In the genomic region with DNA sequence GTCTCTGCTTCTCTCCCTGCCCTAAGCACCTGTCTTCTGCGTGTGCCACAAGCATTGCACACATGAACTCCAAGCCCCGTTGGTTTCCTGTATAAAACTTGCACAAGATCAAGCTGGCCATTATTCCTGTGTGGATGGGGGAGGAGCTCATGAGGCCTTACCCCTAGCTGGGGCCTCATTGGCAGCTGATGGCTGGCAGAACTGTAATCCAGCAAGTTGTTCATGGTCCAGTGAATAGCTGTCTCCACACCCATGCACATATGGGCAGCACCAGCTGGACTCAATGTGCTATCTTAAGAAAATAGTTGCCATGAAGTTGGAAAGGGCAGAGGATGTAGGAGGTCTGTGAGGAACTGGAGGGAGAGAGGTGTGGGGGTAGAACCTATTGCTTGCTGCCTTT, we compare ENCODE assay signal across 16 mouse cellular contexts.
DNase-seq lines count a peak whose midpoint lies in the region; ATAC-seq and TF ChIP-seq lines count a peak whose summit lies in the region.
"Had no signal": no experiment of that assay in that cellular context is flagged by ENCODE, and none has a peak within 500 bp of the region (broad histone marks: within the 10 kb centered on the region; RNA-seq: fewer than 3 reads in every experiment).

No protein-coding gene starts in this region.

- TF ChIP-seq CTCF in midbrain, postnatal 0 days (IDR thresholded peaks at IDR 0.05) = no peak

- no peak overlapping the region for H3K4me2 ChIP-seq in forebrain, embryonic 13.5 days
- H3K4me2 ChIP-seq in kidney, embryonic 14.5 days (replicated peaks; ENCODE audit: low read depth, low read length) = no peak overlapping the region
- H3K4me2 ChIP-seq in midbrain, postnatal 0 days (ENCODE audit: low read depth, low read length, poor library complexity, severe bottlenecking) = no peak overlapping the region
- no peak overlapping the region for H3K4me2 ChIP-seq in midbrain, embryonic 11.5 days
- H3K4me2 ChIP-seq: liver, embryonic 11.5 days had no signal

- no peaks in the 10 kb centered on the region for H3K27me3 ChIP-seq in forebrain, embryonic 13.5 days
- H3K27me3 ChIP-seq in forebrain, embryonic 10.5 days (ENCODE audit: poor library complexity, severe bottlenecking) = no peaks in the 10 kb centered on the region
- no peaks in the 10 kb centered on the region for H3K27me3 ChIP-seq in kidney, embryonic 14.5 days (ENCODE audit: control insufficient read depth, insufficient read depth, low read length)
- H3K27me3 ChIP-seq in midbrain, postnatal 0 days (ENCODE audit: insufficient read depth, low read length) = no peaks in the 10 kb centered on the region
- no peaks in the 10 kb centered on the region for H3K27me3 ChIP-seq in midbrain, embryonic 11.5 days (ENCODE audit: control insufficient read depth, insufficient read depth, low read length)

- H3K9me3 ChIP-seq in forebrain, embryonic 13.5 days (replicated peaks) = no peaks in the 10 kb centered on the region
- no peaks in the 10 kb centered on the region for H3K9me3 ChIP-seq in forebrain, embryonic 10.5 days
- H3K9me3 ChIP-seq in kidney, embryonic 14.5 days (ENCODE audit: control insufficient read depth, low read length) = no peaks in the 10 kb centered on the region
- no peaks in the 10 kb centered on the region for H3K9me3 ChIP-seq in midbrain, postnatal 0 days (ENCODE audit: low read length)
- H3K9me3 ChIP-seq in midbrain, embryonic 11.5 days (ENCODE audit: control insufficient read depth, low read length) = no peaks in the 10 kb centered on the region
- H3K9me3 ChIP-seq: heart, embryonic 10.5 days had no signal

- H3K9ac ChIP-seq in forebrain, embryonic 13.5 days = no peak overlapping the region
- H3K9ac ChIP-seq in kidney, embryonic 14.5 days (ENCODE audit: low read depth, low read length) = no peak overlapping the region
- no peak overlapping the region for H3K9ac ChIP-seq in midbrain, postnatal 0 days (replicated peaks; ENCODE audit: low read length, poor library complexity, severe bottlenecking)
- no peak overlapping the region for H3K9ac ChIP-seq in midbrain, embryonic 11.5 days (ENCODE audit: low read length)

- no peak overlapping the region for H3K27ac ChIP-seq in forebrain, embryonic 13.5 days
- H3K27ac ChIP-seq in forebrain, embryonic 10.5 days = no peak overlapping the region
- no peak overlapping the region for H3K27ac ChIP-seq in kidney, embryonic 14.5 days (ENCODE audit: low read depth, low read length)
- H3K27ac ChIP-seq in midbrain, postnatal 0 days (ENCODE audit: low read depth, low read length) = no peak overlapping the region
- no peak overlapping the region for H3K27ac ChIP-seq in midbrain, embryonic 11.5 days (ENCODE audit: low read depth, low read length)
- H3K27ac ChIP-seq: heart, embryonic 10.5 days had no signal

- no peak for DNase-seq in forebrain, embryonic 10.5 days (ENCODE audit: extremely low spot score, low spot score)
- DNase-seq in kidney, adult 18-20 months = no peak
- peak; percentile 78 for DNase-seq in midbrain, postnatal 0 days (ENCODE audit: low spot score)
- no peak for DNase-seq in midbrain, embryonic 11.5 days (ENCODE audit: low spot score, missing footprints)
- DNase-seq in layer of hippocampus, postnatal 14 days (ENCODE audit: low spot score in 2 of 2) = no peak
- DNase-seq: adrenal gland, postnatal 10 days; cerebellum, adult 9-11 months; gastrocnemius, postnatal 36 days; heart, postnatal 10 days; lung, adult 2 months; lung, postnatal 36 days; thymus, postnatal 25 days had no signal

- no peaks in the 10 kb centered on the region for H3K36me3 ChIP-seq in forebrain, embryonic 13.5 days (ENCODE audit: poor library complexity, severe bottlenecking)
- no peaks in the 10 kb centered on the region for H3K36me3 ChIP-seq in forebrain, embryonic 10.5 days (replicated peaks)
- H3K36me3 ChIP-seq in kidney, embryonic 14.5 days (ENCODE audit: control insufficient read depth, insufficient read depth, low read length) = no peaks in the 10 kb centered on the region
- H3K36me3 ChIP-seq in midbrain, postnatal 0 days (ENCODE audit: insufficient read depth, low read length) = no peaks in the 10 kb centered on the region
- H3K36me3 ChIP-seq in midbrain, embryonic 11.5 days (ENCODE audit: control insufficient read depth, insufficient read depth, low read length) = no peaks in the 10 kb centered on the region
- H3K36me3 ChIP-seq: heart, embryonic 10.5 days had no signal

- 62% methylated on average over 2 of the region's 2 CpGs for WGBS in forebrain, embryonic 13.5 days
- 79% methylated on average over 2 of the region's 2 CpGs for WGBS in forebrain, embryonic 10.5 days
- 43% methylated on average over 2 of the region's 2 CpGs for WGBS in kidney, embryonic 14.5 days
- 72% methylated on average over 2 of the region's 2 CpGs for WGBS in midbrain, postnatal 0 days
- WGBS in midbrain, embryonic 11.5 days = 76% methylated on average over 2 of the region's 2 CpGs

- no peaks in the 10 kb centered on the region for H3K4me1 ChIP-seq in forebrain, embryonic 13.5 days
- H3K4me1 ChIP-seq in forebrain, embryonic 10.5 days = no peaks in the 10 kb centered on the region
- H3K4me1 ChIP-seq in kidney, embryonic 14.5 days (ENCODE audit: control insufficient read depth, insufficient read depth, low read length) = no peaks in the 10 kb centered on the region
- H3K4me1 ChIP-seq in midbrain, postnatal 0 days (ENCODE audit: insufficient read depth, low read length) = no peaks in the 10 kb centered on the region
- H3K4me1 ChIP-seq in midbrain, embryonic 11.5 days (ENCODE audit: control insufficient read depth, insufficient read depth, low read length) = no peaks in the 10 kb centered on the region

- H3K4me3 ChIP-seq in forebrain, embryonic 13.5 days = no peak overlapping the region
- no peak overlapping the region for H3K4me3 ChIP-seq in forebrain, embryonic 10.5 days
- H3K4me3 ChIP-seq in kidney, embryonic 14.5 days (ENCODE audit: low read length) = no peak overlapping the region
- H3K4me3 ChIP-seq in midbrain, postnatal 0 days (ENCODE audit: low read depth, low read length) = no peak overlapping the region
- no peak overlapping the region for H3K4me3 ChIP-seq in midbrain, embryonic 11.5 days (ENCODE audit: low read depth, low read length)
- H3K4me3 ChIP-seq: heart, embryonic 10.5 days had no signal

- peak; percentile 59 for ATAC-seq in forebrain, embryonic 13.5 days
- ATAC-seq in kidney, embryonic 14.5 days (ENCODE audit: low FRiP score, low TSS enrichment) = peak; percentile 89
- peak; percentile 23; the same call in 1 of the 2 replicates for ATAC-seq in midbrain, postnatal 0 days (ENCODE audit: low FRiP score)
- no peak for ATAC-seq in midbrain, embryonic 11.5 days (ENCODE audit: low FRiP score)
